Mouse (Mus musculus) thymus, postnatal 10 days (tissue): ENCODE measurements around the gene Cuedc2.

ENCODE experiments used
- DNase-seq, 2 experiments: peaks; one replicate each; pipeline ENCODE4 v3.0.0; 2021; ENCODE audit warnings: low spot score in 2 of 2

Cuedc2 gene

GRCm38 (mm10) chr19:46338331-46338936 is at the start of gene Cuedc2:
Gene Cuedc2, minus strand, starts transcription at chr19:46338702.
- peak; percentile 94 to 95 for DNase-seq

GRCm38 (mm10) chr19:46382275-46382674 is 43.8 kb upstream of the Cuedc2 start:
- DNase-seq = no peak

- no peak for DNase-seq
Observed at GRCm38 (mm10) chr19:46375891-46376290, 37.4 kb upstream of the Cuedc2 start.

- DNase-seq = no peak
Observed at GRCm38 (mm10) chr19:46375489-46375888, 37.0 kb upstream of the Cuedc2 start.

GRCm38 (mm10) chr19:46374477-46375088 is 36.1 kb upstream of the Cuedc2 start:
- DNase-seq = no peak

GRCm38 (mm10) chr19:46369204-46369603 is 30.7 kb upstream of the Cuedc2 start:
- no peak for DNase-seq

- no peak for DNase-seq
Observed at GRCm38 (mm10) chr19:46367798-46368590, 29.5 kb upstream of the Cuedc2 start.

GRCm38 (mm10) chr19:46363294-46364009 is 24.9 kb upstream of the Cuedc2 start:
- DNase-seq = no peak

- DNase-seq = no peak
Observed at GRCm38 (mm10) chr19:46362104-46362503, 23.6 kb upstream of the Cuedc2 start.

GRCm38 (mm10) chr19:46358381-46358780 is 19.9 kb upstream of the Cuedc2 start:
- DNase-seq = no peak

GRCm38 (mm10) chr19:46357344-46358280 is 19.1 kb upstream of the Cuedc2 start:
- no peak for DNase-seq

GRCm38 (mm10) chr19:46356701-46357138 is 18.2 kb upstream of the Cuedc2 start:
- DNase-seq = peak; percentile 81 to 84

GRCm38 (mm10) chr19:46350168-46350932 is 11.8 kb upstream of the Cuedc2 start, which contains the start of gene 2310034G01Rik:
Gene 2310034G01Rik, minus strand, starts transcription at chr19:46350302.
- no peak for DNase-seq

- DNase-seq = no peak
Observed at GRCm38 (mm10) chr19:46349550-46349949, 11.0 kb upstream of the Cuedc2 start.

GRCm38 (mm10) chr19:46348761-46349458 is 10.4 kb upstream of the Cuedc2 start:
- no peak for DNase-seq

- DNase-seq = no peak
Observed at GRCm38 (mm10) chr19:46347936-46348668, 9.6 kb upstream of the Cuedc2 start.

GRCm38 (mm10) chr19:46347146-46347545 is 8.6 kb upstream of the Cuedc2 start:
- DNase-seq = no peak

GRCm38 (mm10) chr19:46344710-46345419 is 6.4 kb upstream of the Cuedc2 start:
- no peak for DNase-seq
